Mouse (Mus musculus) thymus, adult 2 months (tissue): Measurements from ENCODE around the gene Nup98. TPM values are rescaled to one million over a fixed set of nuclear protein-coding genes. Genes with fewer than 3 reads are reported as not detected.
A peak's percentile ranks its signal among the peaks of the same experiment; 100 is the strongest.

Source experiments
- DNase-seq: peaks from one replicate; pipeline ENCODE4 v3.0.0; 2021
- H3K27ac ChIP-seq: fragments of 200-500 bp; 2 replicates; pipeline ENCODE4 v1.5.1; 2012; ENCODE audit warnings: low read length, control low read depth; ENCODE audit not compliant: control insufficient read depth, insufficient read depth
- H3K27me3 ChIP-seq: fragments of 200-500 bp; 2 replicates; pipeline ENCODE4 v1.6.1; 2012; ENCODE audit warnings: mild to moderate bottlenecking, low read length, moderate library complexity, mixed read lengths; ENCODE audit not compliant: control insufficient read depth, insufficient read depth
- H3K36me3 ChIP-seq: fragments of 200-500 bp; 2 replicates; pipeline ENCODE4 v1.6.1; 2012; ENCODE audit warnings: mild to moderate bottlenecking, low read length, moderate library complexity; ENCODE audit not compliant: control insufficient read depth, insufficient read depth
- H3K4me1 ChIP-seq: fragments of 200-500 bp; replicated peaks from 2 replicates; pipeline ENCODE4 v1.6.1; 2012; ENCODE audit warnings: low read length; ENCODE audit not compliant: control insufficient read depth, insufficient read depth
- H3K4me3 ChIP-seq: fragments of 200-500 bp; 2 replicates; pipeline ENCODE4 v1.5.1; 2012; ENCODE audit warnings: mild to moderate bottlenecking, low read length, control low read depth, moderate library complexity; ENCODE audit not compliant: control insufficient read depth, insufficient read depth
- CTCF ChIP-seq: fragments of 200-500 bp; IDR thresholded peaks from 2 replicates; pipeline ENCODE4 v1.5.1; 2012; ENCODE audit warnings: mild to moderate bottlenecking, control low read depth, low read length, moderate library complexity, borderline replicate concordance; ENCODE audit not compliant: control insufficient read depth, poor library complexity, insufficient read depth; ENCODE audit errors: extremely low read depth
- POLR2A ChIP-seq: fragments of 200-500 bp; IDR thresholded peaks from 2 replicates; pipeline ENCODE4 v1.6.1; 2012; ENCODE audit warnings: mild to moderate bottlenecking, low read length, control low read depth, moderate library complexity; ENCODE audit not compliant: control insufficient read depth, poor library complexity, insufficient read depth; ENCODE audit errors: extremely low read depth
- WGBS: fragments of 180-500 bp; shearing (Covaris S2); methylation state at CpG from one replicate; pipeline ENCODE4 v1.1.7; 2018; 5-methylcytosine and 5-hydroxymethylcytosine counted together
- polyA plus RNA-seq: library from polyadenylated mRNA; depleted of rRNA; stranded (reverse); fragments of >200 nt; gene quantifications from 2 replicates; pipeline ENCODE4 v1.2.3, GENCODE M21; 2012

The Nup98 gene
- polyA plus RNA-seq, 1 experiment = 23.7 TPM

DNA sequence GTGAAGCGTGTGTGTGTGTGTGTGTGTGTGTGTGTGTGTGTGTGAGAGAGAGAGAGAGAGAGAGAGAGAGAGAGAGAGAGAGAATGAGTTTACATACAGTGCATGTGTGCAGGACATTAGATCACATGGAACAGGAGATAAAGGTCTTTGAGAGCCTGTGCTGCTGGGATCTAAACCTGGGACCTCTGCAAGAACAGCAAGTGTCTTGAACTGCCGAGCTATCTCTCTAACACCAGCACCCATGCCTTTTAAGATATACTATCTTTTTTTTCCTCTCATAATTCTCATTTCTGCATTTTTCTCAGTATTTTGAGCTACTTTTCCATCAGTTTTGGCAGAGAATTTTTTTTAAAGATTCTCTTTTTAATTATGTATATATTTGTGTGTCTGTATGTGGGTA, 106.4 kb downstream of the Nup98 start:
- no peak for DNase-seq
- Histone ChIP-seq H3K27me3 (no peaks in the 10 kb centered on the region), H3K4me1 (peaks cover 37% of the 10 kb centered on the region), H3K4me3 (no peak overlapping the region), H3K27ac (no peak overlapping the region), H3K36me3 (no peaks in the 10 kb centered on the region)
- 88% methylated on average over 2 of the region's 2 CpGs for WGBS
- TF ChIP-seq CTCF (no peak), POLR2A (no peak)

DNA sequence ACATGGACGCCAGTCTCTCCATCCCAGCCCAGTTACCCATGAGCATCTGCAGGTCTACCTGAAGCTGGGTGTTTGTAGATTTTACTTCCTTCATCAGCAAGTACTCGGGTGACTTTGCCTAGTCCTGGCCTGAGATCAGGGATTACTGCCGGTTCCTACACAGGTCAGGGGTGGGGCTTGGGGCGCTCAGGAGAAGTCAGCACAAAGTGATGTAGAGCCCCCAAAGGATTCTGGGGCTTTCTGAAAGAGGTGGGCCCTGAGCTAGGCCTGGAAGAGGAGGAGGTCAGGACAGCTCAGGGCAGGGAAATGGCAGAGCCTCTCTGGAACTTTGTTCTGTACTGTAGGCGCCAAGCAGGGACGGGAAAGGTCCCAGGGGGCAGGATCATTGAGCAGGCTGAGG, 107.3 kb downstream of the Nup98 start:
- Histone ChIP-seq H3K4me1 (peaks cover 29% of the 10 kb centered on the region), H3K27ac (no peak overlapping the region), H3K36me3 (no peaks in the 10 kb centered on the region), H3K27me3 (no peaks in the 10 kb centered on the region), H3K4me3 (no peak overlapping the region)
- TF ChIP-seq POLR2A (no peak), CTCF (no peak)
- 84% methylated on average over 6 of the region's 6 CpGs for WGBS
- no peak for DNase-seq

DNA sequence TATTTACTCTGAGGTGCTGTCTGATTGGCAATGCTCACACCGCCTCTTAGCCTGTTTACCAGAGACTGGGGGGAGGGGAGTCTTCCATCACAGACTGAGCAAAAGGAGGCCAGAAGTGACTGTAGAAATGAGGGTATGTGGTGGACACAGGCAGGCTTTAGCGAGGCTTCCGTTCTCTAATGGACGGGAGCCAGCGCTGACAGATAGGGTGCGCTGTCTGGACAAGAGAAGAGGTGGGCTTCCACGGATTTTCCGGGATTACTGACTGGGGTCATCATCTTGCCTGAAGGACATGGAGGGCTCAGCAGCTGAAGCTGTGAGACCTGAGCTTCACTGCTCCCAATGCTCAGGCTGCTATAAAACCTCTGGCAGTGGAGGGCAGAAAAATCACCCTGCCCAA, 107.7 kb downstream of the Nup98 start:
- no peaks in the 10 kb centered on the region for H3K36me3 ChIP-seq
- H3K27me3 ChIP-seq = no peaks in the 10 kb centered on the region
- H3K4me3 ChIP-seq = no peak overlapping the region
- peaks cover 26% of the 10 kb centered on the region for H3K4me1 ChIP-seq
- TF ChIP-seq CTCF = no peak
- no peak overlapping the region for H3K27ac ChIP-seq
- DNase-seq = no peak
- 89% methylated on average over 8 of the region's 8 CpGs for WGBS

DNA sequence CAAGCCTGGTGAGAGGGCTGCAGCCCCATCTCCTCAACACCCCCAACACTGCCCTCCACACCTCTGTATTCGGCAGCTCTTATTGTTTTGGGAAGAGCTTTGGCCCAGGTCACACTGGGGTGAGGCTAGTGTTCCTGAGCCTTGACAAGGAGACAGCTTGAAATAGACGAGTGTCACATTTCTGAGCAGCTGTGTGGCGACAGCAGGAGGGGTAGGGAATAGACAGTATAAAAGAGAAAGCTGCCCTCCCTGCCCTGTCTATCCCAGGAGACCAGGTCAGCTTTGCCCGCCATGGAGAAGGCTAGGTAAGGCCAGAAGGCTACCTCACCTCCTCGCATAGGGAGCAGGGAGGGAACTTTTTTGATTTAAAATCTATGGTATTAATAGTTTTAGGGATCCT, 108.5 kb downstream of the Nup98 start, which contains the start of gene Art1:
Gene Art1, plus strand, starts transcription at position 257 of the 400 bp plus-strand sequence.
- Histone ChIP-seq H3K27me3 (no peaks in the 10 kb centered on the region), H3K36me3 (no peaks in the 10 kb centered on the region), H3K4me1 (peaks cover 20% of the 10 kb centered on the region), H3K27ac (no peak within 1 kb of the TSS), H3K4me3 (no peak within 1 kb of the TSS)
- TF ChIP-seq CTCF = no peak
- WGBS = 90% methylated on average over 5 of the region's 5 CpGs
- DNase-seq = no peak

DNA sequence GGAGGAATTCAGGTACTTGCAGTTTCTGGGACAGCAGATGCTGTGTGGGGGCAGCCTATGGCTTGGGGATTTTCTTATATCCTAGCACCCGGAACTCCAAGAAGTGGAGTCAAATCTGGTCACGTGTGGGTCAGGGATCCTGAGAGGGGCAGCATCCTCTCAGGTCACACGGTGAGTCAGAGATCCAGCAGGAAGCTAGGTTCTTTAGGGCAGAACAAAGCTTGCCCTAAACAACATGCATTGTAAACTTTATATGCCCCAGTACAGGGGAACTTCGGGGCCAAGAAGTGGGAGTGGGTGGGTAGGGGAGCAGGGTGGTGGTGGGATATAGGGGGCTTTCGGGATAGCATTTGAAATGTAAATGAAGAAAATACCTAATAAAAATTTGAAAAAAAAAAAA, 109.1 kb downstream of the Nup98 start:
- Histone ChIP-seq H3K36me3 (no peaks in the 10 kb centered on the region), H3K27me3 (no peaks in the 10 kb centered on the region), H3K27ac (no peak overlapping the region), H3K4me1 (peaks cover 16% of the 10 kb centered on the region), H3K4me3 (no peak overlapping the region)
- no peak for DNase-seq
- TF ChIP-seq CTCF = no peak
- no peak for TF ChIP-seq POLR2A
- WGBS = 94% methylated on average over 5 of the region's 5 CpGs

DNA sequence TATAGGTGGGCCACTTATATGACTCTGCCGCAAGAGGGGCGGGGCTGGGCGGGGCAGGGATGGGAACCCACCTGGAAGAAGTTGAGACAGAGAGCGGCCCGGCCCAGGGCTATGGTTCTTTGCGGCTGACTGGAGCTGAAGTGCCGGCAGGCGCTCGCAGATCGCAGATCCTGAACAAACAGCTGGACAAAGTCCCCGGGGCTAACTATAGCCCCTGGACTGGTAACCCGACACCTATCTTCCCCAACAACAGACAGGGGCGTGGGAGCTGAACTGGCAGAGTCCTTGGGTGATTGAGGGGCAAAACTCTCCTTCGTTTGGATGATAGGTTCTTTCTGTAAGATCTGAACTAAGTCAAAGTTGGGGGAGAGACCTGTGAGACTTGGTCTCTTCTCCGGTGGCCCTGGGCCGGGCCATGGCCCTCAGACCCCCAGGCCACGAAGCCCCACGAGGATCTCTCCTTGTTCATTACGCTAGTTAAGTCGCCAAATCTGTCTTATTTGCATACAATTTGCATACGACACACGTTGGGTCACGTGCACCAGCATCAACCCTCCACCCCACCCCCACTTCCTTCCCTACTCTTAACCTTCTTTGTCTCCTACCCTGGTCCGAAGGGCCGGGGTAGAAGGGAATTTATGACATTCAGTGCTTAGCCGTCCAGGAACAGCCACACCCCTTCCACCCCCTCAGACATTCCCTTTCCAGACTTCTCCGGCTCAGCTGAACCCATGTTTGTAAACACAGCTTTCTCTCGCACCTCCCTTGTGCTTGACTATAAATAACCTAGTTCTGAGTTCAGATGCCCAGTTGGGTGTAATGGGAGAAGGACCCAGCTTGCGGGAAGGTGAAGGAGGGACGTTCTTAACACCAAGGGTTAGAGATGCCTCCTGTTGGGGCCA, 110.0 kb downstream of the Nup98 start:
- Histone ChIP-seq H3K36me3 (no peaks in the 10 kb centered on the region), H3K27me3 (no peaks in the 10 kb centered on the region), H3K27ac (peak overlapping the region; percentile 51; the same call in 1 of the 2 replicates), H3K4me1 (peaks cover 23% of the 10 kb centered on the region), H3K4me3 (peak overlapping the region; percentile 50)
- no peak for TF ChIP-seq POLR2A
- TF ChIP-seq CTCF = no peak
- WGBS = 17% methylated on average over 30 of the region's 30 CpGs
- peak; percentile 54 for DNase-seq
